Mouse (Mus musculus) forebrain, embryonic 14.5 days (tissue): ENCODE results near the gene Gm11985. TPM values are rescaled to one million over a fixed set of nuclear protein-coding genes. Genes with fewer than 3 reads are reported as not detected.

Source experiments
- ATAC-seq: fragments of 200-750 bp; cut with Nextera tagmentation; 2 replicates; pipeline ENCODE4 v1.8.0; 2017; ENCODE audit warnings: mild to moderate bottlenecking, moderate library complexity
- DNase-seq: peaks from one replicate; pipeline ENCODE4 v3.0.0-alpha.2; 2015; ENCODE audit warnings: low spot score
- H3K27ac ChIP-seq: fragments of 300-500 bp; sonication (generic); 2 replicates; pipeline ENCODE4 v1.5.1; 2014; ENCODE audit warnings: low read depth, mild to moderate bottlenecking, control low read depth, low read length, moderate library complexity
- H3K27me3 ChIP-seq: fragments of 300-500 bp; sonication (generic); replicated peaks from 2 replicates; pipeline ENCODE4 v1.6.1; 2014; ENCODE audit warnings: low read length, control low read depth, mixed read lengths; ENCODE audit not compliant: control insufficient read depth, insufficient read depth
- H3K36me3 ChIP-seq: fragments of 300-500 bp; sonication (generic); 2 replicates; pipeline ENCODE4 v1.6.1; 2014; ENCODE audit warnings: low read length, control low read depth; ENCODE audit not compliant: control insufficient read depth, insufficient read depth
- H3K4me1 ChIP-seq: fragments of 300-500 bp; sonication (generic); 2 replicates; pipeline ENCODE4 v1.6.1; 2014; ENCODE audit warnings: antibody characterized with exemption, low read length, control low read depth; ENCODE audit not compliant: control insufficient read depth, insufficient read depth
- H3K4me2 ChIP-seq: fragments of 300-500 bp; sonication (generic); 2 replicates; pipeline ENCODE4 v1.6.1; 2014; ENCODE audit warnings: mild to moderate bottlenecking, control low read depth, low read length
- H3K4me3 ChIP-seq: fragments of 300-500 bp; sonication (generic); 2 replicates; pipeline ENCODE4 v1.5.1; 2014; ENCODE audit warnings: low read depth, low read length, control low read depth
- H3K9ac ChIP-seq: fragments of 300-500 bp; sonication (generic); 2 replicates; pipeline ENCODE4 v1.6.1; 2014; ENCODE audit warnings: mild to moderate bottlenecking, low read length, control low read depth, moderate library complexity
- H3K9me3 ChIP-seq: fragments of 300-500 bp; sonication (generic); replicated peaks from 2 replicates; pipeline ENCODE4 v1.6.1; 2016; ENCODE audit warnings: low read length, control low read depth, mixed read lengths; ENCODE audit not compliant: control insufficient read depth
- WGBS: fragments of 180-500 bp; shearing (Covaris S2); extraction: QIAGEN DNeasy Blood & Tissue Kit; methylation state at CpG from one replicate; pipeline ENCODE4 v1.1.7; 2014; 5-methylcytosine and 5-hydroxymethylcytosine counted together
- polyA plus RNA-seq: library from polyadenylated mRNA; unstranded; fragments of >200 nt; fragmentation: Nextera tagmentation; extraction: Ambion mirVana; gene quantifications from 2 replicates; pipeline ENCODE4 v1.2.1, GENCODE M21; 2014

Gm11985 gene
- not detected in 2 replicates for polyA plus RNA-seq

DNA sequence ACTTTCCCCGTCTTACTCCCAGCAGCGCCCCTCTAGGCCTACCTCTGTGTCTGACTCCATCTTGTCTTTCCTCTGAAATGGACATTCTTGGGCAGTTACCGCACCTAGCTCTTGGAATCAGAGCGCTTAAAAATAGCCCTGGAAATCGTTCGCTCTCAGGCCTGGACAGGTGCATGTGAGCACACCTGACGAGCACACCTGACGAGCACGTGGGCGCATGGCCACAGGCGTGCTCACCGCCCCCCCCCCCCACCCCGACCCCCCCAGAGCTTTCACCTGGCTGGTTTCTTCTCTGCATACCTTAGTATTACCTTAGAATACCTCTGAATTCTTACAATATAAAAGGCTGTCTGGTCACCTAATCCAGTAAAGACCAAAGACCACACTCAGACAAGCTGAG is at the start of gene Gm11985:
Gene Gm11985 (minus strand): TSS at position 101 of the 400 bp plus-strand sequence.
- Histone ChIP-seq H3K36me3 (no peaks in the 10 kb centered on the region), H3K27me3 (no peaks in the 10 kb centered on the region), H3K9me3 (no peaks in the 10 kb centered on the region), H3K4me1 (no peaks in the 10 kb centered on the region), H3K4me2 (no peak within 1 kb of the TSS), H3K27ac (no peak within 1 kb of the TSS), H3K9ac (no peak within 1 kb of the TSS), H3K4me3 (no peak within 1 kb of the TSS)
- DNase-seq = no peak
- 91% methylated on average over 13 of the region's 13 CpGs for WGBS
- no peak for ATAC-seq

DNA sequence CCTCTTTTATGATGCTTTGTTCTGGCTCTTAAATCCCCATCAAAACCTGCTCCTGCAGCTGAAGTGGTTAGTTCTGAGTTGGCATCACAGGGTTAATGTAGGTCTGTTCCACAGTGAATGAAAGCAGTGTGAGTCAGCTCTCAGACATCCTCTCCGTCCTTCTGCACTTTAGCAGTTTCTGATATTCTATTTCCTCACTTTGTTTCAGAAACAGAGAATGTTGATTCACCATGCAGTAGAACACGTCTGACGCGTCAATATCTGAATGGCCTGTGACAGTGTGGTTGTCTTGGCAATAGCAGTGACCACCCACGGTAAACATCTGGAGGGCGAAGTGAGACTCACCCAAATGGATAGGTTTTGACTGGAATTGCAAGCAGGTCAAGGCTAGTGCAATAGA is 49.3 kb upstream of the Gm11985 start:
- Histone ChIP-seq H3K27me3 (no peaks in the 10 kb centered on the region), H3K9me3 (no peaks in the 10 kb centered on the region), H3K9ac (no peak overlapping the region), H3K4me1 (no peaks in the 10 kb centered on the region), H3K36me3 (no peaks in the 10 kb centered on the region), H3K4me3 (no peak overlapping the region), H3K27ac (no peak overlapping the region), H3K4me2 (no peak overlapping the region)
- no peak for ATAC-seq
- 86% methylated on average over 6 of the region's 6 CpGs for WGBS
- no peak for DNase-seq

DNA sequence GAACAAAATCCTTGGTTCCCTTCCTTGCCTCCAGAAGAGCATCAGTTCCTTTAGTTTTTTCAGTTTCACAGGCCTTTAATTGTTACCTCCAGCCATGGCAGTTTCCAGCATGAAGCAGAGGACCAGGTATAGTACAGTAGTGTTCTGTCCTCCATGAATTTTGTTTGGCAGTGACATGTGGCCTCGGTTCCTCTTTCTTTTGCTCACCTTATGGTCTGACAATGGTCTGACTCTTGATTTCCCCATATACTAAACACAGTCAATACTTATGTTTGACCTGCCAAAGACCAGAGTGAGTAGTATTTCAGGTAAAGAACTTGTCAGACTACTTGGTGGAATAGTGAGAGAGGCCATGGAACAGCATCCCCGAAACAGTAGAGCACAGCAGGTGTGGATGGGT is 48.4 kb upstream of the Gm11985 start:
- no peaks in the 10 kb centered on the region for H3K27me3 ChIP-seq
- H3K9ac ChIP-seq = no peak overlapping the region
- no peak overlapping the region for H3K27ac ChIP-seq
- no peaks in the 10 kb centered on the region for H3K36me3 ChIP-seq
- no peaks in the 10 kb centered on the region for H3K9me3 ChIP-seq
- H3K4me1 ChIP-seq = no peaks in the 10 kb centered on the region
- 85% methylated on average over 2 of the region's 2 CpGs for WGBS
- no peak overlapping the region for H3K4me3 ChIP-seq
- ATAC-seq = no peak
- no peak for DNase-seq
- no peak overlapping the region for H3K4me2 ChIP-seq

DNA sequence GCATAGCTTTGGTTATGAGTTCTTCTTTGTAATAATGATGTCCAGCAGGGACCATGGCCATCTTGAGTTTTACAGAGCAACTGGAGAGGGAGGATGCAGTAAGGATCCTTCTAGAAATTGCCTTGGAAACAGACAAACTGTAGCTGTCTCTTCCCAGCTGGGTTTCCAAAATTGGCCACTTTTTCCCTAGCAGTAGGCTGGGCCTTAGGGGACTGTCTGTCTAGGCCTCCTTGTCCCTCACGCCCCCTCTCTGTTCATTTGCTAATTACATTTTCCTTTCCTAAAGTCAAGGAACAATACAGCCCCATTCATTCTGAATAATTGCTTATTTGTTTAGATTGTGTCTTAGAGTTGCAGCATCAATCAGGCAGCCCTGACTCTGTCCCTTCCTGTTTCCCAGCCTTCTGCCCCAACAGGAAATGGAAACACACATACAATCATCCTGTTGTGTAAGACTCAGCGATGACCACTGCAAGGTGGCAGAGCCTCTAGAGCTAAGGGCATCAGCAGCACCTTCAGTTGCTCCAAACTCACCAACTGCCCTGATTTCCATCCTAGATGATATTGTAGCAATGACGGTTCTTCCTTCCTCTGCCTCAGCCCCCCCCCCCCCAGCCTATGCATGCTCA is 46.7 kb upstream of the Gm11985 start:
- no peak for DNase-seq
- 49% methylated on average over 3 of the region's 3 CpGs for WGBS
- Histone ChIP-seq H3K4me2 (no peak overlapping the region), H3K36me3 (no peaks in the 10 kb centered on the region), H3K27me3 (no peaks in the 10 kb centered on the region), H3K4me3 (no peak overlapping the region), H3K9ac (no peak overlapping the region), H3K27ac (no peak overlapping the region), H3K4me1 (no peaks in the 10 kb centered on the region), H3K9me3 (no peaks in the 10 kb centered on the region)
- no peak for ATAC-seq

DNA sequence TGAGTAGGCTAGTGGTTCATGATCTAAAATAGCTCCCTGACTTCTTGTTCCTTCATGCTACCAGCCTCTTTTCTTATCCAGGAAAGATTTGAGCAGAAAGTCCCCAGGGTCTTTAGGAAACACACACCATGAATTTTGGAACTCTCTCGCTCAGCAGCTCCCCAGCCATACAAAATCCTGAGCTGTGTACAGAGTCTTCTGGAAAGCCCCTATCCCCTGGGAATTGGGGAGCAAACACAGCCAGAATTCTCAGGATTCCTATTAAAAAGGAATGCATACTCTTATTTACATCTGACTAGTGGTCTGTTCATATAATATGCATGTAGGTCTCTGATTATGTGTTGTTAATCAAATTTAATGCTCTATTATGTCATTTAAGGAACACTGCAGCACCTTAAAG is 46.1 kb upstream of the Gm11985 start:
- Histone ChIP-seq H3K27me3 (no peaks in the 10 kb centered on the region), H3K9ac (no peak overlapping the region), H3K9me3 (no peaks in the 10 kb centered on the region), H3K36me3 (no peaks in the 10 kb centered on the region), H3K4me3 (no peak overlapping the region), H3K4me1 (no peaks in the 10 kb centered on the region), H3K4me2 (no peak overlapping the region), H3K27ac (no peak overlapping the region)
- no peak for ATAC-seq
- no peak for DNase-seq
- WGBS = 85% methylated on average over 1 of the region's 1 CpGs

DNA sequence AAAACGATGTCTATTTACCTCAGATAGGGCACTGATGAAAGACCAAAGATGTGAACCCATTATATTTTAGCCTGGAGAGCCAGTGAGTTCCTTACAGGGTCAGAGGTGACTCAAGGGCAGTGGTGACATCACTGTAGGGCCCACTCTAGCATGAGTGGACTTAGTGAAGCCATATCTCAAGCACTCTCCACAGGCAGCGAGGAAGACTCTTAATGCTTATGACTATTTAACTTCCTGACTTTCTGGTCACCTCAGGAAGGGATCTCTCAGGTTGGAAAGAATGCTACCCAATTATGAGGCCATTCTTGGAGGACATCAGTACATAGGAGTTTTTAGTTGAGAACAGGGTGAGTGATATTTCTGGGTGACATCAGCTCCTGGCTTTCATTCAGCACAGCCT is 45.0 kb upstream of the Gm11985 start:
- H3K4me2 ChIP-seq = no peak overlapping the region
- no peak overlapping the region for H3K27ac ChIP-seq
- H3K4me3 ChIP-seq = no peak overlapping the region
- no peaks in the 10 kb centered on the region for H3K4me1 ChIP-seq
- H3K9ac ChIP-seq = no peak overlapping the region
- WGBS = 89% methylated on average over 2 of the region's 2 CpGs
- no peaks in the 10 kb centered on the region for H3K36me3 ChIP-seq
- ATAC-seq = no peak
- DNase-seq = no peak
- H3K9me3 ChIP-seq = no peaks in the 10 kb centered on the region
- H3K27me3 ChIP-seq = no peaks in the 10 kb centered on the region

DNA sequence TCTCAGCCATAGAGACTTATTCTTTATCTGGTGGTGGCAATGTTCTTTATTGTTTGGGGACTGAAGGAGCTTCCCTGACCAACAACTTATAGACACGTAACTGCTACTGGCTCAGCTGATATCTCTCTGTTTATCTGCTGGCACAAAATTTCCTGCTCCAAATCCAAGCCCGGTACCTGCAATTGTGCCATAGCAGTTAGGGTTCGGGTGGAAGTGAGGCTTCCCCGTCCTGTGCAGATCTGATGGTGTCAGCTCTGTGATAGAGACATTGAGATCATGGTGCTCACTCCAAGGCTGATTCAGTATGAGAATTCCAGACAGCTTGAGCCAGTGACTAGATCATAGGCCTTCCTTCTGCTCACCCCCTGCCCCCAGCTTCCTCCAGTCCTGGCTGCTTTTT is 43.6 kb upstream of the Gm11985 start:
- no peaks in the 10 kb centered on the region for H3K9me3 ChIP-seq
- ATAC-seq (no peak), DNase-seq (no peak)
- no peak overlapping the region for H3K9ac ChIP-seq
- no peak overlapping the region for H3K27ac ChIP-seq
- no peak overlapping the region for H3K4me2 ChIP-seq
- no peak overlapping the region for H3K4me3 ChIP-seq
- H3K36me3 ChIP-seq = no peaks in the 10 kb centered on the region
- no peaks in the 10 kb centered on the region for H3K4me1 ChIP-seq
- whole genome bisulfite sequencing = 92% methylated on average over 4 of the region's 4 CpGs
- no peaks in the 10 kb centered on the region for H3K27me3 ChIP-seq

DNA sequence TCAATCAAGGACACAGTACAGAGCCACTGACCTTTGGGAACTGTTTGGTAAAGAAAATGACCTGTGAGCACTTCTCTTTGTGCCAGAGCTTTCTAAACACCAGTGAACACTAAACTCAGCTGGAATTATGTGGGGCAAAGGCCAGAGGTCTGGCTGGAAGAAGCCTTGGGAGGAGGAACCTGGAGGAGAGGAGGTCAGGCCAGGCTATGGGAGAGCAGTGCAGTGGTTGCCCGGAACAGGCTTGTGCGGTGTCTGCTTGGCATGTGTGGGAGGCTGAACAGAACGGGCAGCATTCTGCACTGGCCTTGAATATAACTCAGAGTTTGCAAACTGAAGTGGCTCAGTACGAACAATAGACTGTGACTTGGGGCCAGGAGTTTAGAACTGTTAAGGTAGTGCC is 41.6 kb upstream of the Gm11985 start:
- H3K4me3 ChIP-seq = no peak overlapping the region
- H3K4me1 ChIP-seq = no peaks in the 10 kb centered on the region
- H3K4me2 ChIP-seq = no peak overlapping the region
- ATAC-seq = no peak
- no peaks in the 10 kb centered on the region for H3K36me3 ChIP-seq
- 88% methylated on average over 4 of the region's 4 CpGs for WGBS
- H3K27me3 ChIP-seq = no peaks in the 10 kb centered on the region
- no peaks in the 10 kb centered on the region for H3K9me3 ChIP-seq
- H3K9ac ChIP-seq = no peak overlapping the region
- no peak for DNase-seq
- no peak overlapping the region for H3K27ac ChIP-seq

DNA sequence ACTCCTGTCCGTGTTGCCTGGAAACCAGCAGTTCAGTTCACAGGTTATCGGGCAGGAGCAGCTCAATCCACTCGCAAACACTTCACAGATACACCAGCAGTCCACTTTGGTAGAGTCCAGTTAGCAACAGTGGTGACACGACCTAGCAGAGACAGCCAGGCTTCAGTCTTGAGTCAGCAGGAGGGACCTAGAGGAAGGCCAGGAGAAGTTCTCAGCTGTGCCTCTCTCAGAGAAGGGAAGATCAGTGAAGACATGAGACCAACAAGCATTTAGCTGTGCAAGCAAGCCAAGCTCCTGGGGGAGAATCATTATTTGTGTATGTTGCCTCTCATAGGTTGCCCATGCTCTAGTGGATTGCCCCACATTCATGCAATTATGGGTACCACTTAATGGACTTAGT is 39.7 kb upstream of the Gm11985 start:
- H3K4me3 ChIP-seq = no peak overlapping the region
- H3K27me3 ChIP-seq = no peaks in the 10 kb centered on the region
- no peak overlapping the region for H3K9ac ChIP-seq
- 85% methylated on average over 4 of the region's 4 CpGs for WGBS
- ATAC-seq (no peak), DNase-seq (no peak)
- H3K4me1 ChIP-seq = no peaks in the 10 kb centered on the region
- no peaks in the 10 kb centered on the region for H3K9me3 ChIP-seq
- no peaks in the 10 kb centered on the region for H3K36me3 ChIP-seq
- H3K27ac ChIP-seq = no peak overlapping the region
- no peak overlapping the region for H3K4me2 ChIP-seq
